Mouse (Mus musculus) myocyte (in vitro differentiated cells): Measurements from ENCODE around the gene Stk24.

Experiments used
- E2F4 ChIP-seq: IDR thresholded peaks from one replicate; pipeline ENCODE4 v1.6.1; 2011; ENCODE audit warnings: mild to moderate bottlenecking, control low read depth, moderate library complexity; ENCODE audit not compliant: insufficient read depth
- POLR2A ChIP-seq: IDR thresholded peaks from one replicate; pipeline ENCODE4 v1.6.1; 2011; ENCODE audit warnings: low read depth, mild to moderate bottlenecking, control low read depth, moderate library complexity; ENCODE audit not compliant: insufficient read length
- TCF12 ChIP-seq: IDR thresholded peaks from one replicate; pipeline ENCODE4 v1.6.1; 2011; ENCODE audit warnings: mild to moderate bottlenecking, control low read depth; ENCODE audit not compliant: poor library complexity, insufficient read depth, severe bottlenecking

- no peak for TF ChIP-seq POLR2A
- no peak for TF ChIP-seq TCF12
- no peak for TF ChIP-seq E2F4
These were observed 26.0 kb downstream of the Stk24 start for GRCm38 (mm10) chr14:121353648-121354377.
